Mouse (Mus musculus): ENCODE data around the gene Nemp1.
A peak's percentile ranks its signal among the peaks of the same experiment; 100 is the strongest.

Gene Nemp1

DNA sequence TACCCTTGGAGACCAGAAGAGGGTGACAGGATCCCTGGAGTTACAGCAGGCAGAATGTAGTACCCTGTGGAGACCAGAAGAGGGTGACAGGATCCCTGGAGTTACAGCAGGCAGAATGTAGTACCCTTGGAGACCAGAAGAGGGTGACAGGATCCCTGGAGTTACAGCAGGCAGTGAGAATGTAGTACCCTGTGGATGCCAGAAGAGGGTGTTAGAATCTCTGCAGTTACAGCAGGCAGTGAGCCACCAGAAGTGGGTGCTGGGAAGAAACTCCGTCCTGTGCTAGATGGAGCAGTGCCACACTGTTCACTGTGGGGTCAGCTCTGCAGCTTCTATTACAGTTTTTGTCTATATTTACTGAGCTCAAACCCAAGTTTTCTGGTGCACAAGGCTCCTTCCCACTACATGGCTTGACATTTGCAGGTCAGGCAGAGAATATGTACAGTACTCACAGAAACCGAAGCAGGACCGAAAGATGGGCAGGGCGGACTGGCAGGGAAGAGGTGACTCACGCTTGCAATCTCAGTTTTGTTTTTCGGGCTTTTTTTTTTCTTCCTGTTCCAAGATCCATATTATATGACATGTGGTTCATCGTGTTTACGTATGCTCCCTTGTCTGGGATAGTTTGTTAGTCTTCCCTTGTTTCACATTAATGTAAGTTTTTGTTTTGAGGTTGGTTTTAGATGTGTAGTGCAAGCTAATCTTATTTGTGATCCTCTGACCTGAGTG lies 8.3 kb downstream of the Nemp1 start:
- peak; percentile 96 for DNase-seq (ENCODE audit: low spot score in 2 of 2)

DNA sequence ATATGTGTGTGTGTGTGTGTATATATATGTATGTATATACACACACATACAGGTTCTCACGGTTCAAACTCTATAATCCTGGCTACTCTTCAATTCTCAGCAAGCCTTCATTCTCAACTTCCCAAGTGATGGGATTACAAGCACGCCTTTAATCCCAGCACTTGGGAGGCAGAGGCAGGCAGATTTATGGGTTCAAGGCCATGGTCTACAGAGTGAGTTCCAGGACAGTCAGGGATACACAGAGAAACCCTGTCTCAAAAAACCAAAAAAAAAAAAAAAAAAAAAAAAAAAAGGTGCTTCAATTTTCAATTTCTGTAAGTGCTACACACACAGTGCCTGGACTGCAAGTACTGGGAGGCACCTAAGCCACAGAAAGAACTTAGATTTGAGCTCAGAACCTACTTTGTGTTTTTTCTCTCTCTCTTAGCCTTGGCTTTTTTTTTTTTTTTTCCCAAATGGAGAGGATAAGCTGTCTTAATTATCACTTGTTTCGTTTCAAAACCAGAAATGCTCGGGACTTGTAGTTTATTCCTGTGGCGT lies 9.2 kb downstream of the Nemp1 start:
- no peak for DNase-seq (ENCODE audit: low spot score in 2 of 2)

DNA sequence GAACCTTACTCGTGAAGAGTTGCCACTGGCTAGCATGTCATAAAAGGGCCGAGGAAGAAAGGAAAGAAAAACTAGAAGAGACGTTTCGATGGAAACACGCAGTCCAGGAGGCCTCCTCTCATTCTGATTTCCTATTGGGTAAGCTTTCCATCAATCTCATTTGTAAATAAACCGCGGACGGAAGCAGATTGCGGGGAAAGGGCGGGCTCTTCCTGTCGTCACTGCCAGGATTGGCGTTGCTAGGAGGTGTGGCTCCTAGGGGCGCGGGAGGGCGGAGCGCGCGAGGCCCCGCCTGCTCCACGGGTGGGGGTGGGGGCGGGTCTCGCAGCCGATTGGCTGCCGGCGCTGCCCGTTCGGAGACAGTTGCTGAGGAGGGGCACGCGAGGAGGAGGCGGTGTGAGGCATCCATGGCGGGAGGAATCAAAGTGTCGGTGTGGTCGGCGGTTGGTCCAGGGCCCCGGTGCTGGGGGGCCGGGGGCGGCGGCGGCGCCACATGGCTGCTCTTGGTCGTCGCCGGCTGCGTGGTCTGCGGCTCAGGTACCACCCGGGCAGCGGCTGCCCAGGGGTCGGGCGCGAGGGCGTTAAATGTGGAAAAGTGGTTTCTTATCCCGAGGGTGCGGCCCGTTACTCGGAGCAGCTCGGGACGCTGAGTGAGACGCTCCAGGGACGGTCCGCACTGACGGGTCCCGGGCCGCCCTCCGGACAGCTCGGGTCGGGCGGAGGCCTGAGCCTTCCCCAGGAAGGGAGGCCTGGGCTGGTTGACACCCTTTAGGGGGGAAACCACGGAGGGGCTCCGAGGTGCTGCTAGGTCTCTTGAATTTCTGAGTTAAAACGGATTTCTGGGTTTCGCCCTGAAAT lies 10.2 kb downstream of the Nemp1 start:
- DNase-seq (ENCODE audit: low spot score in 2 of 2), result peak; percentile 90 to 94

DNA sequence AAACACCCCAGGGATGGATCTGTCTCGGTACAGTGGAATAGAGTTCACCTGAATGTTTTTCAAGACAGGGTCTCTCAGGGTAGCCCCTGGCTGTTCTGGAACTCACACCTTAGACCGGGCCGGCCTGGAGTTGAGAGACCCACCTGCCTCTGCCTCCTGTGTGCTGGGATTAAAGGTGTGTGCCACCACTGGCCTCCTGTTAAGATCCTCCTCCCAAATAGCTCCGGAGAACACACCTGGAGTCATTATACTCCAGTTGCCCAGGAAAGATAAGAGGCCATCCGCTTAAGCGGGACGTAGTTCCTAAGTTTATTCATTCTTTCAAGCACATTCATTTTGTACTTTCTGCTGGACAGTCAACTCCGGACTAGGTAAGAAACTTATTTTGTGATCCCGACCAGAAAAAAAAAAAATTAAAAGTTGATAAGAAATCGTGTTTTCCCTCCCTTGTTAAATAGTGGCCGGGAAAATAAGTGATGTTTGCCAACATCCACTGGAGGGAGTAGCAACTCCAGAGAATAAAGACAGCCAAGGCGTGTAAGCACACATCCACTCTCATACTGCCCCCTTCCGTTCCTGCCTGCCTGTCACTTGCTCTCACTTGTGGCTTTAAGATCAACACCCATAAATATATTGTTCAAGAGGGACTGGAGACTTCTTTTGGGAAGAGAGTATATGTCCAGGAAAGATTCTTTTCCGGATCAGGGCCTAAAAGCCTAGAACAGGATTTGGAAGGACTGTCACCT lies 11.1 kb downstream of the Nemp1 start:
- peak; percentile 64 to 71 for DNase-seq (ENCODE audit: low spot score in 2 of 2)

DNA sequence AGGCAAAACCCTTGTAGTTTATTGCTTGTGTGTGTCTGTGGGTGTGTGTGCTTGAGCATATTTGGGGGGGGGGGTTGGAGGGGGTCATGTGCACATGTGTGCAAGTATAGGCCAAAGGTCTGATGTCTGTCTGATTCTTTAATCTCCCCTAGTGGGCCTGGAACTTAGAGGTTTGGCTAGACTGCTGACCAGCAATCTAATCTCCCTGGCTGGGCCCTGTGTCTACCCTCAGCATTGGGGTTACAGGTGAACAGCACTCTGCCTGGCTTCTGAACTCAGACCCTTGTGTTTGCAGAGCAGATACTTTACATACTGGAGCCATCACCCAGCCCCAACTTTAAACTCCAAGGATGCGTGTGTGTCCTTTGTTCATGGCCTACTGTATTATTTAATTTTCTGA lies 12.5 kb downstream of the Nemp1 start:
- DNase-seq (ENCODE audit: low spot score in 2 of 2), result no peak

DNA sequence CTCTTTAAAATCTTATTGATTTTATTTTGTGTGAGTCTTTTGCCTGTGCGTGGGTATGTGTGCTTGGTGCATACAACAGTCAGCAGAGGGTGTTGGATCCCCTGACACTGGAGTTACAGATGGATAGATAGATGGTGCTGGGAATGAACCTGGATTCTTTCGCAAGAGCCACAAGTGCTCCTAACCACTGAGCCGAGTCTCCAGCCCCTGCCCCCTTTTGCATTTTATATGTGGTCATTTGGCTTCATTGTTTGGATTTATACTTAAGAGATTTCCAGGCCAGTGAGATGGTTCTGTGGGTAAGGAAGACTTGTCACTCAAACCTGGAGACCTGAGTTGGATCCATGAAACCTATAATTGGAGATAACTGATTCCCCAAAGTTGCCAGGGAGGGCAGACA lies 13.2 kb downstream of the Nemp1 start:
- no peak for DNase-seq (ENCODE audit: low spot score in 2 of 2)

DNA sequence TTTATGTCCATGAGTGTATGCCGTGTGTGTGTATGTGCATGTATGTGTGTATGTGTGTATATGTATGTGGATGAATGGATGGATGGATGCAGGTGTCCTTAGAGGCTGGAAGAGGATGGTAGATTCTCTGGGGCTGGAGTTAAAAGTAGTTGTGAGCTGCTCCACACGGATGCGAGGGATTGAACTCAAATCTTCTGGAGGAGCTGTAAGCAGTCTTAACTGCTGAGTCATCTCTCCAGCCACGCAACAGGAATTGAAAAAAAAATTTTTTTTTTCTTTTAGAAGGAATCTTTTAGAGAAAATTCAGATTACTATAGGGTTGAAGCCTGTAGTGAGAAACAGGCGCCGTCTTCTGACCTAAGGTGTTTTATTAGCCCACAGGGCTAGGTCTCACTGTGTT lies 16.2 kb downstream of the Nemp1 start:
- no peak for DNase-seq (ENCODE audit: low spot score in 2 of 2)

DNA sequence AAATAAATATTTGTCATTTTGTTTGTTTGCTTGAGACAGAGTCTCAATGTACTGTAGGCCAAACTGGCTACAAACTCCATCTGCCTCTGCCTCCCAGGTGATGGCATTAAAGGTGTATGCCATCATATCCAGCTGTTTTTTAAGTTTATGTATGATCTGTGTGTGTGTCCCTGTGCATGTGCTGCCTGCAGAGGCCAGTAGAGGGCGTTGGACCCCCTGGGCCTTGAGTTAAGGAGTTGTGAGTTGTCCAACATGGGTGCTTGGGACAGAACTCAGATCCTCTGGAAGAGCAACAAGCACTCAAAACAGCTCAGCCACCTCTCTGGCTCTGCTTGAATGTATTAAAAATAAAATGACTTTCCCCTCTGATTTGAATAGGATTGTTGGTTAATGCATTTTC lies 24.4 kb downstream of the Nemp1 start:
- no peak for DNase-seq (ENCODE audit: low spot score in 2 of 2)

DNA sequence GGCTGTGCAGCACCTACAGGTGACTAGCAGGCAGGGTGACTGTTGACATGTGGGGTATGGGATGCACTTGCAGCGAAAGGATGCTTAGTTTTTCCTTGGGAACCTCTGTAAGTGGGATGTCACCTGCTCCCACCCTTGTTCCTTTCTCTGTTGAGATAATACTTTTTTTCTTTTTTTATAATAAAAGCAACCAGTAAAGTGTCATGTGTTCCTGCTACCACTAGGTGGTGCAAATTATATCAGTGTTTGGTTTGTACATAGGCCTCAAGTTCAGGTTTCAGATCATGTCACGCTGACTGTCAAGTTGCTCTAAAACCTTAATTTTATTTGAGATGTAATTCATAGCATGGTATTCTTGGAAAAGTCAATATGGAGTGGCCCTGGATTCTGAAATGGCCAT lies 27.9 kb downstream of the Nemp1 start:
- DNase-seq (ENCODE audit: low spot score in 2 of 2), result peak; percentile 21 to 40

DNA sequence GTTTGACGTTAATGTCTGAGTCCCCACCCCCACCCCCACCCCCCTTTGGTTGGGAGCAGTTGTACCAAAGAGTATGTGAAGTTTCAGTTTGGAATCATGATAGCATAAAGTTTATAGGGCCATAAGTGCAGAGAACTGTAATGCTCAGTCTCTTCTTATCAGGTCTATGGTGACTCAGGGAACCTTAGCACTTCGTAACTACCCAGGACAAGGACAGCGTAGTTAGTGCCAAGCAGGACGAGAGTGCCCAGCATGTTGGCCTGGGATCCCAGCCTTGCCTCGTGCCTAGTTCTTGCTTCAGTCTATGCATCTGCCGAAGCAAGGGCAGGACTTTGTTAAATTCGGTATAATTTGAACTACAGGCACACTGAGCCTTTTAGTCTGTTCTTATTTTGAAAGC lies 29.1 kb downstream of the Nemp1 start:
- no peak for DNase-seq (ENCODE audit: low spot score in 2 of 2)

DNA sequence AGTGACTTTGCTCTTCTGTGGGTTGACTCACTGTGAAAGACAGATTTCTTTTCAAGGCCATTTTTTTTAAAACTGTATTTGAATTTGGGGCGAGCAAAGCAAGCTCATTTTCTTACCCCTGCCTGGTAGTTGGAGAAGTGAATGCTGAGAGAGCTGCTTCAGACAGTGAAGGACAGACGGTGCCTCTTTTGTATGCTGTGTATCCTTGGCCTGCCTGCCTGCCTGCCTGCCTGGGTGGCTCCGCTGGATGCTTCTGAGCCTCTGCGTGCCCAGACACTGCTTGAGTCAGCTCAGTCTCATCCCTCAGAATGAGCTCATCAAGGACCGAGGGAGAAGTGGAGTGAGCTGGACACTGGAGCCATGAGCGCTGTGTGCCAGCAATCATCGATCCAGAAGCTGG lies 32.3 kb downstream of the Nemp1 start:
- DNase-seq (ENCODE audit: low spot score in 2 of 2), result no peak

DNA sequence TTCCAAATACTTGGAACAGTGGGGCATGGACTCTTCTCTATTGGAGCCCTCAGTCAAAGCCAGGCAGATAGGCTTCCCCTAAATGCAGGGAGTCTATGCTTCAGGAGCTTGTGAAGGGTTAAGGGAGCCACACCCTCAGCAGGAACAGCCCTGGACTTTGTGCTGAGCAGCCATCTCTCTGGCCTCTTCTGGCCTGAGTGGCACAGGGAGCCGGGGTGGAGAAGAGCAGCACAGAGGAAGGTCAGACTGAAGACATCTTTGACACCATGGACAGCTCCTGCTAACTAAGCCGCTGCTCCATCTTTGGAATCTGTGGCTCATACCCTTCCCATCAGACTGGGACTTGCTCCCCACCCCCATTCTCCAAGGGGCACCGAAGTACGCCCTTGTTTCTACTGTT lies 36.6 kb downstream of the Nemp1 start:
- DNase-seq (ENCODE audit: low spot score in 2 of 2), result no peak

DNA sequence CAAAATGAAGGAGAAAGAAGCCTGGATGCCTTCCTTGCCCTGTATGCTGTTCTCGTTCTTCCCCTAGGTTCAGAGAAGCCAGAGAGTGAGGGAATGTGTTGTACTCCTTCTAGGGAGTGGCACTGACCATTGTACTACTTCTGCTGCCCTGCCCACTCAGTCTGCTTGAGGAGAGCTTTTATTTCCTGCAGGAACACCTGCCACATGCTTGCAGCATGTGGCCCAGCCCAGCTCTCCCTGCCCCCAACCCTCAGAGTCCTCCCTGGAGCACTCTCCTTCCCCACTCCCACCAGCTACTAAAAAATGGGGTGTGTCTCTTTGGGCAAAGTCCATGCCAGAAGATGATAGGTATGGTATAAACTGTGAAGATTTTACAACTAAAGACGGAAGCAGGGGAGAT lies 37.6 kb downstream of the Nemp1 start:
- no peak for DNase-seq (ENCODE audit: low spot score in 2 of 2)

DNA sequence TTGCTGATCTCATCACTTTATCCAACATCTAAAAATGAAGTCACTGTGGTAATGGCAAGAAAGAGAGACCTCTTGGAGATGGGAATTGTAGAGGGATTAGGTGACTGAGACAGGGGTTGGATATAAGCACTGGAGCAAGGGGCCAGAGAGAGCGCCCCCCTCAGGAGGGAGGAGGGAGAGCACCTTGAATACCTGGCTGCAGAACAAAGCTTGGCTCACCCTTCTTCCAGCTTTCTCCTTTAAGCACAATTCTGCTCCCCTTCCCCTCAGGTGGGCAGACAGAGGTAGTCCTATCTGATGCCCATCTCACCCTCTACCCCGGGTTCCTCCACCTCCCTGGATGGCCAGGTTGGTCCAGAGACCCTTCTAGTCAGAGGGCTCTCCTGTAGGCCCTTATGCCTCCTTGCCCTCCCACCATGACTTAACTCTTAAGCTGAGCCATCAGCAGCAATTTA lies 38.1 kb downstream of the Nemp1 start, which contains the start of gene Myo1a:
Gene Myo1a, plus strand, starts transcription at position 405 of the 455 bp plus-strand sequence.
- no peak for DNase-seq (ENCODE audit: low spot score in 2 of 2)

DNA sequence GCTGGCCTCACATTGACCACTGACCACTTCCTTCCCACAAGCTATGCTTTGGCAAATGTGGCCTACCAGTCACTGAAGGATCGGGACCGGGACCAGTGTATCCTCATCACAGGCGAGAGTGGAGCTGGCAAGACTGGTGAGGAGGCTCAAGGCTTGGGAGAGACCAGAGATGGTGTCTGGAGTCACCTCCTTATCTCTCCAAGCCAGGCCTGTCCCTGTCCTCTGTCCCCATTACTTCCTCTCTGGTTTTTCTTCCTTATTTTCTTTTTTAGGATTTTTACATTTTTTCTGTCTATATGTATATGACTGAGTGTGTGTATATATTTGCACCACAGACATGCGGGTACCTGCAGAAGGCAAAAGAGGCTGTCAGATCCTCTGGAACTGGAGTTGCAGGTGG lies 39.1 kb downstream of the Nemp1 start:
- no peak for DNase-seq (ENCODE audit: low spot score in 2 of 2)

DNA sequence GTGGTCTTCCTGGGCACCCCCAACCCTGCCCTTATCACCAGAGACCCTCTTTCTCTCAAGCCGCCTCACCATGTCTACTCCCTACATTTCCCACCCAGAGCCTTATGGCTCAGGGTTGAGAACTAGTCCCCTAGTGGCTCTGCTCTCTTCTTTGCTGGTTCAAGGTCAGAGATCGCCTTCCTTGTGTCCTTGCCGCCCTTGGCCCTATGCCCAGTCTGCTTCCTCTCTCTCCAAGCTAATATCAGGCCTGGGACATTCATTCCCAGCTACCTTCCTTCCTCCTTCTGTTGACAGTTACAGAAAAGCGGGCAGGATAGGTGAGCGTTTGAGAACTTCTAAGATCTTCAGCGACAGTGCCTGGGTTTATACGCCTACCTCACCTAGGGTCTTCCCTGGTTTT lies 41.0 kb downstream of the Nemp1 start:
- DNase-seq (ENCODE audit: low spot score in 2 of 2), result no peak

DNA sequence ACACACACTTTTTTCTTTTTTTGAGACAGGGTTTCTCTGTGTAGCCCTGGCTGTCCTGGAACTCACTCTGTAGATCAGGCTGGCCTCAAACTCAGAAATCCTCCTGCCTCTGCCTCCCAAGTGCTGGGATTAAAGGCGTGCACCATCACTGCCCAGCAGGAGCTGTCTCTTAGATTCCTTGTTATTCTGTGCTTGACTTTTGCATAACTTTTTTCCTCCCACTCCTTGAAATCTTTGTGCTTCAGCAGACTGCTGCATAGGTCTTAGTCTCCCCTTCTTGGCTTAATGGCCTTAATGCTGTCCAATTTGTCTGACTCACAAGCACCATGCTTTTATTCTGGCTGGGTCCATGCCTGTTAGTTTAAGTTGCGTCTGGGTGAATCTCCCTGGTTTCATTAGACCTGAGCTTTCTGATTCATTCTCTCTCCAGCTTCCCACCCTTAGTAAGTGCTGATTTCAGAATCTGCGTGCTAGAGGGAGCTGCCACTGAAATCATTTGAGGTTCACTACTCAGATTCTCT lies 42.2 kb downstream of the Nemp1 start:
- DNase-seq (ENCODE audit: low spot score in 2 of 2), result no peak

DNA sequence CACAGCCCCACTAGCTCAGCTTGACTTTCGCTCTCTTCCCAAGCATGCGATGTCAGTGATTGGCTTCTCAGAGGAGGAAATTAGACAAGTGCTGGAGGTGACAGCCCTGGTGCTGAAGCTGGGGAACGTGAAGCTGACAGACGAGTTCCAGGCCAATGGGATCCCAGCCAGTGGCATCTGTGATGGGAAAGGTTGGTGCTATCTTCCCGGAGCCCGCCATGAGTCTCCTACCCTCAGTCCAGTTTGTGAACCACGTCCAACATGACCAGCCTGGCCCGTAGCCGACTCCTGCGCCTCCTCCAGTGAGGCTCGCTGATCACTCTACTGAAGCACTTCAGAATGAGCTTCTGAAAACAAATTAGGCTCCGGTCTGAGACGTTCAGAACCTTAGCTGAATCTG lies 43.6 kb downstream of the Nemp1 start:
- DNase-seq (ENCODE audit: low spot score in 2 of 2), result no peak

DNA sequence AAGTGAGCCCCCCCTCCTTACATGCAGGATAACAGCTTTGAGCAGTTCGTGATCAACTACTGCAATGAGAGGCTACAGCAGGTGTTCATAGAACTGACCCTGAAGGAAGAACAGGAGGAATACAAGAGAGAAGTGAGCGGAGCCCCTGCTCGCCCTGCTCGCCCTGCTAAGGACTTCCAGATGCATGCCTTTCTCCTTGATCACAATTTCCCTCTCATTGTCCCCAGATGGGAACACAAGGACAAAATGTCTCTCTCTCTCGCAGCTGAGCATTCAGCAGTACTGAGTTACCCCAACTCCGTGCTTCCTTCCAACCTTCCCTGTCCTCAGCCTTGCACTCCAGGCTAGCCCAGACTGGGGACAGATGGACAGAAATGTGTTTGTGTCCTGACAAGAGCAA lies 46.0 kb downstream of the Nemp1 start:
- DNase-seq (ENCODE audit: low spot score in 2 of 2), result no peak

DNA sequence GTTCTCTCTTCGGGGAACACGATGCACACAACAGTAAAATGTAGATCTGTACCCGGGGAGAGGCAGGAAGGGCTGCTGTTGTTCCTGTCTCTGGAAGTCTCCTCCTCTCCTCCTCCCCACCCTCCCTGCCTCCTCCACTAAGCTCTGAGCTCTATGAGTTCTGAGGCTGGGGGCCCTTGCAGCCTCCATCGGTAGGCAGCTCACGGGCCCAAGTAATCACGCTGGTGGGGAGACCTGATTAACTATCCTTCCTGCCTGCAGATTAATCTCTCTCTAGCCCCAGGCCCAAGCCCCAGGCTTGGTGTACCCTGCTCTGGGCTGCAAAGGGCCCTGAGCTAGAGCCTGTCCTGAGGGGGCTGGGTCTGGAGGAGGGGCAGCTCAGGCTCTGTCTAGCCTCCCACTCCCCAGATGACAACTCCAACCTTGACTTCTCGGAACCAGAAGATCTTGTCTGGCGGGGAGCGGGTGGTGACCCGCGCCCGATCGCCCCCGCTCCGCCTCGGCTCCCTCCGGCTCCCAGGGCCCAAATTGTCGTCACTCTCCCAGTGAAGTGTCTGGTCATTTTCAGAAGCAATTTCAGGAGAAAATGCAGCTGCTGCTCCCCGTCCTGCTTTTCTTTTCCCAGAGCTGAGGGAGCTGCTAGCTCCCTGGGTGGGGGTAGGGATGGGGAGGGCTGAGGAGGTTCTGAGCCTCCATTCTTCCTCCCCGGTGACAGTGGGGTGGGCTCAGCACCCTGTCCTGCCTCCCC lies 55.1 kb downstream of the Nemp1 start:
- peak in 1 of 2 experiments; percentile 20 for DNase-seq (ENCODE audit: low spot score in 2 of 2)

DNA sequence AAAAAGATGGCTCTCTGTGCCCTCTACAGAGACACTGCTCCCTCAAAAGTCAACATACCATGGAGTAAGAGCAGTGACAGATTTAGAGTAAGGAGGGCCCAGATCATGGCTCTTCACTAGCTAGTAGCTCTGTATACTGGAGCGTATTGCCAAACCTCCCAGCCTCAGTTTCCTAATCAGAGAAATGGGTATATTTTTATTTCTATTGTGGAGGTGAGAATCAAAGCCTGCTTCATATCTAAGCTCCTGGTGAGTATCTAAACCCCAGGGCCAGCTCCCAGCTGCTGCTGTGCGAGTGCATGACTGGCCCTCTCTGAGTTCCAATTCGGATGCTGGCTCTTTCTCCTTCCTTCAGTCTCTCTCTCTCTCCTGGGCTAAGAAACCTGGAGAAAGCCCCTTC lies 57.5 kb downstream of the Nemp1 start, which contains the start of gene Tac2:
Gene Tac2, plus strand, starts transcription at position 301 of the 400 bp plus-strand sequence.
- no peak for DNase-seq (ENCODE audit: low spot score in 2 of 2)

Data from right cerebral cortex, adult 2 months (tissue).